Mouse (Mus musculus): ENCODE results near the gene Rmnd1. TPM values are rescaled to one million over a fixed set of nuclear protein-coding genes. Genes with fewer than 3 reads are reported as not detected.

The Rmnd1 gene
- polyA plus RNA-seq, 1 experiment from 2014 or later, result 48.9 TPM

DNA sequence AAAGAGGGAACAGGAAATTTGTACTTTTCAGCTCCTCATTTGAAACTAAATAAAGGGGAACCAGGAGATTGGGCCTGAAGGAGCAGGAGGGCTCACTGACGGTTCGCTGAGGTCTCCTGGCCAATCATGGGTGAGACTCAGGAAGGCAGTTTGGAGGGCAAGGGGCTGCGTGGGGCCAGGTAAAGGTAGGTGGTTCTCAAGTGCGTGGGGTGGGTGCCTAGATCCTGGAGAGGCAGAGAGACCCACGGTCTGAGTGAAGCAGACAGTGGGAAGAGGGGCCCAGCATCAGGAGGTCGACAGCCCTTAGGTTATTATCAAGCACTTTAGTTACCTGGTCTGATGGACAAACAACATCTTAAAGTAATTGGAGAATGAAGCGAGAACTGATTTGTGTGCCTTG, 57.9 kb downstream of the Rmnd1 start:
- Histone ChIP-seq H3K27me3 (replicated peaks) (no peaks in the 10 kb centered on the region), H3K9me3 (no peaks in the 10 kb centered on the region), H3K36me3 (peaks cover 27% of the 10 kb centered on the region), H3K9ac (no peak overlapping the region), H3K4me3 (no peak overlapping the region), H3K4me1 (0 out of 2 replicates have a peak, but pooled peaks cover 3% of the 10 kb centered on the region), H3K27ac (no peak overlapping the region), H3K4me2 (replicated peaks) (no peak overlapping the region)
- ATAC-seq (ENCODE audit: low FRiP score, low read depth), result no peak
- 96% methylated on average over 7 of the region's 7 CpGs for WGBS

DNA sequence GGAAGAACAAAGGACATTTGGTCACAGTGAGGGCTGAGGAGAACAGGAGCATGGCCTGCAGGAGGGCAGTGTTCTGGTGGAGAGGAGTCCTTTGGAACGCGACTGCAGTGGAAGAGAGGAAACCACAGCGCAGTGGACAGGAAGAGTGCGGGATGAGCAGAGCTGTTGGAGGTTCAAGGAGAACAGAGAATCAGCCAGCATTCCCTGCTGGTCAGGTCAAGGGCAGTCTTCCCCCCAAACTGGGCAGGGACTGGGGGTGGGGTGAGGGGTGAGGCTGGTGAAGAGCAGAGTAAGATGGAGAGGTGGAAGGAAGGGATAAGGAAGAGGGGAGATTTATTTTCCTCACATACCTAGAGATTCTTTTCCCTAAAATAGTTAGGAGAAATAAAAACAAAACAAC, 58.6 kb downstream of the Rmnd1 start:
- ATAC-seq (ENCODE audit: low FRiP score, low read depth), result no peak
- Histone ChIP-seq H3K4me3 (no peak overlapping the region), H3K4me1 (0 out of 2 replicates have a peak, but pooled peaks cover 3% of the 10 kb centered on the region), H3K36me3 (peaks cover 34% of the 10 kb centered on the region), H3K27me3 (replicated peaks) (no peaks in the 10 kb centered on the region), H3K4me2 (replicated peaks) (no peak overlapping the region), H3K9me3 (no peaks in the 10 kb centered on the region), H3K9ac (no peak overlapping the region), H3K27ac (no peak overlapping the region)
- WGBS, result 81% methylated on average over 4 of the region's 4 CpGs

DNA sequence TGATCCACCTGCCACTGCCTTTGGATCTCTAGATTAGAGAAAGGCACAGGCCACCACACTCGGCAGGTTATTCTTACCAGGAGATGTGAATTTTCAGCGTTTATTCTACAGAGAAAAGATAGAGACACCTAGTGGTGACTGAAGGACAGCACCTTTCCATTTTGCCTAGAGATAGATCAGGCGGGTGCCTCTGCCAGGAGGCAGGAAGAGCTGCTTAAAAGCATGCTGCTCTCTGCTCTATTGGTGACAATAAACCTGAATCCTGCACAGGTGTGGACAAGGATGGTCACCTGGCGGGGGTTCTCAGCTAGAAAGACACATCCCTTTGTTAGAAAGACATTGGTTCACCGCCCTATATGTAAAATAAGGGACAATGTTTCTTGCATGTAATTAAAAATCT, 60.2 kb downstream of the Rmnd1 start:
- Histone ChIP-seq H3K27me3 (replicated peaks) (no peaks in the 10 kb centered on the region), H3K4me2 (replicated peaks) (no peak overlapping the region), H3K36me3 (peaks cover 46% of the 10 kb centered on the region), H3K4me3 (no peak overlapping the region), H3K27ac (no peak overlapping the region), H3K4me1 (0 out of 2 replicates have a peak, but pooled peaks cover 3% of the 10 kb centered on the region), H3K9me3 (no peaks in the 10 kb centered on the region), H3K9ac (no peak overlapping the region)
- peak; percentile 58; the same call in 1 of the 2 replicates for ATAC-seq (ENCODE audit: low FRiP score, low read depth)
- WGBS, result 52% methylated on average over 5 of the region's 5 CpGs

DNA sequence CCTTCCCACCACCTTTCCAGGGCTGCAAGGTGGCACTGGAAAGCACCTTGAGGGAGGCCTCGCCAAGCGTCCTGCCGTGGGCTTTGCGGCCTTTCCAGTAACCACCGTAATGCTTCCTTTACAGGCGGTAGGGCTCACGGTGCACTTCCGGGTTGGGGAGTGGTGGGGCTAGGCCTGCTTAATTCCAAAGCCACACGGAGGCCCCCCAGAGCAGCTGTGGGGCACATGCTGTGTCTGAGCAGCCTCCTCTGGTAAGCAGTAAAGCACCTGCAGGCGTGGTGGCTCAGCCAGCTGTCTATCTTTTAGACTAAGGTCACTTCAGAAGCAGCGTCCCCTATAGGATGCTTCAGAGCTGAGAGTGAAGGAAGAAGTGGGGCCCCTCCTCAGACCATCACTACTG, 62.1 kb downstream of the Rmnd1 start:
- Histone ChIP-seq H3K4me2 (replicated peaks) (no peak overlapping the region), H3K9me3 (no peaks in the 10 kb centered on the region), H3K36me3 (peaks cover 59% of the 10 kb centered on the region), H3K4me1 (0 out of 2 replicates have a peak, but pooled peaks cover 3% of the 10 kb centered on the region), H3K27ac (no peak overlapping the region), H3K27me3 (replicated peaks) (no peaks in the 10 kb centered on the region), H3K4me3 (no peak overlapping the region), H3K9ac (no peak overlapping the region)
- no peak for ATAC-seq (ENCODE audit: low FRiP score, low read depth)
- 95% methylated on average over 11 of the region's 11 CpGs for WGBS

DNA sequence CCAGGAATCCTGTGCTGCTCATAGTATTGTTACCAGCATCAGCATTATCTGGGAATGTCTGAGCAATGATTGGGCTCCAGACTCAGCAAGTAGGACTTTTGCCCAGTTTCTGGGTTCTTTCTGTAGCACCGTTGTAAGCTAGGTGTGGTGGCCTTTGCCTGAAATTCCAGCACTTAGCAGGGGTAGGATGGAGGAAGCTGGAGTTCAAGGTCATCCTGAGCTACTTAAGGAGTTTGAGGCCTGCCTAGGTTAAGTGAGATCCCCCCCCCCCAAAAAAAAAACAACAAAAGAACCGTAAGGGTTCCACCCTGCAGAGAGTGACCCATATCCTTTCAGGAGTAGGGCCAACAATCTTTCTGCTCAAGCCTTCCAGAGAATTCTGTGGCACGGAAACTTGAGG, 67.6 kb downstream of the Rmnd1 start:
- no peaks in the 10 kb centered on the region for H3K4me1 ChIP-seq
- no peak for ATAC-seq (ENCODE audit: low FRiP score, low read depth)
- H3K9me3 ChIP-seq, result no peaks in the 10 kb centered on the region
- 91% methylated on average over 3 of the region's 3 CpGs for WGBS
- no peaks in the 10 kb centered on the region for H3K27me3 ChIP-seq (replicated peaks)
- H3K36me3 ChIP-seq, result peaks cover 35% of the 10 kb centered on the region
- no peak overlapping the region for H3K4me2 ChIP-seq (replicated peaks)
- H3K4me3 ChIP-seq, result no peak overlapping the region
- H3K9ac ChIP-seq, result no peak overlapping the region
- no peak overlapping the region for H3K27ac ChIP-seq

DNA sequence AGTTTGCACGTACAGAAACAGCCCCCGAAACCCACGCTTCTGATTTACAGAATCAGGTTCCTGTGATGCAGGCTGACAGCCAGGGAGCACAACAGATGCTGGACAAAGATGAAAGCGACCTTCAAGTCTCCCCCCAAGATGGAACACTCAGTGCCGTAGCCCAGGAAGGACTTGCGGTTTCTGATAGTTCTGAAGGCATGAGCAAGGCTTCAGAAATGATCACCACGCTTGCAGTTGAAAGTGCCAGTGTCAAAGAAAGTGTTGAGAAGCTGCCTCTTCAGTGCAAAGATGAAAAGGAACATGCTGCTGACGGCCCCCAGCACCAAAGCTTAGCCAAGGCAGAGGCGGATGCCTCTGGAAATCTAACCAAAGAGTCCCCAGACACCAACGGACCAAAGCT, 74.8 kb downstream of the Rmnd1 start:
- Histone ChIP-seq H3K9ac (no peak overlapping the region), H3K4me1 (no peaks in the 10 kb centered on the region), H3K27me3 (replicated peaks) (no peaks in the 10 kb centered on the region), H3K36me3 (peaks cover 54% of the 10 kb centered on the region), H3K4me2 (replicated peaks) (no peak overlapping the region), H3K9me3 (no peaks in the 10 kb centered on the region), H3K4me3 (no peak overlapping the region), H3K27ac (no peak overlapping the region)
- ATAC-seq (ENCODE audit: low FRiP score, low read depth), result no peak
- WGBS, result 93% methylated on average over 10 of the region's 10 CpGs

DNA sequence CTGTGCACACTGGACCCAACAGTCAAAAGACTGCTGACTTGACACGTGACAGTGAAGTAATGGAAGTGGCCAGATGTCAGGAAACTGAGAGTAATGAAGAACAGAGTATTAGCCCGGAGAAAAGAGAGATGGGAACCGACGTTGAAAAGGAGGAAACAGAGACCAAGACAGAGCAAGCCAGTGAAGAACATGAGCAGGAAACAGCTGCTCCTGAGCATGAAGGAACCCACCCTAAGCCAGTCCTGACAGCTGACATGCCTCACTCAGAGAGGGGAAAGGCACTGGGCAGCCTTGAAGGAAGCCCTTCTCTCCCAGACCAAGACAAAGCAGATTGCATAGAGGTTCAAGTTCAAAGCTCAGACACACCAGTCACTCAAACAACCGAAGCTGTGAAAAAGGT, 75.5 kb downstream of the Rmnd1 start:
- no peak overlapping the region for H3K27ac ChIP-seq

DNA sequence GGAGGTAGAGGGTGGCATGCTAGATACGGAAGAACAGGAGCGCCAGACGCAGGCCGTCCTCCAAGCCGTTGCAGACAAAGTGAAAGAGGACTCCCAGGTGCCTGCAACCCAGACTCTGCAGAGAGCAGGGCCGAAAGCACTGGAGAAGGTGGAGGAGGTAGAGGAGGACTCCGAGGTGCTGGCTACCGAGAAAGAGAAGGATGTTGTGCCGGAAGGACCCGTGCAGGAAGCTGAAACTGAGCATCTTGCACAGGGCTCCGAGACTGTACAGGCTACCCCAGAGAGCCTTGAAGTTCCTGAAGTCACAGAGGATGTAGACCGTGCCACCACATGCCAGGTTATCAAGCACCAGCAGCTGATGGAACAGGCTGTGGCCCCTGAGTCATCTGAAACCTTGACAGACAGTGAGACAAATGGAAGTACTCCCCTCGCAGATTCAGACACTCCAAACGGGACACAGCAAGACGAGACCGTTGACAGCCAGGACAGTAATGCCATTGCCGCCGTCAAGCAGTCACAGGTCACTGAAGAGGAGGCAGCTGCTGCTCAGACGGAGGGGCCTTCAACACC, 76.2 kb downstream of the Rmnd1 start:
- Histone ChIP-seq H3K36me3 (peaks cover 54% of the 10 kb centered on the region), H3K9me3 (no peaks in the 10 kb centered on the region), H3K4me1 (no peaks in the 10 kb centered on the region), H3K4me2 (replicated peaks) (no peak overlapping the region), H3K27me3 (replicated peaks) (no peaks in the 10 kb centered on the region), H3K4me3 (no peak overlapping the region), H3K27ac (no peak overlapping the region), H3K9ac (no peak overlapping the region)
- ATAC-seq (ENCODE audit: low FRiP score, low read depth), result no peak
- 90% methylated on average over 19 of the region's 19 CpGs for WGBS

More for the DNA sequence above, 75.5 kb downstream of the Rmnd1 start:
- WGBS, result 95% methylated on average over 5 of the region's 5 CpGs
- no peaks in the 10 kb centered on the region for H3K9me3 ChIP-seq
- H3K4me3 ChIP-seq, result no peak overlapping the region
- no peak overlapping the region for H3K9ac ChIP-seq
- H3K4me2 ChIP-seq (replicated peaks), result no peak overlapping the region
- no peak for ATAC-seq (ENCODE audit: low FRiP score, low read depth)
- peaks cover 54% of the 10 kb centered on the region for H3K36me3 ChIP-seq
- H3K4me1 ChIP-seq, result no peaks in the 10 kb centered on the region
- no peaks in the 10 kb centered on the region for H3K27me3 ChIP-seq (replicated peaks)

DNA sequence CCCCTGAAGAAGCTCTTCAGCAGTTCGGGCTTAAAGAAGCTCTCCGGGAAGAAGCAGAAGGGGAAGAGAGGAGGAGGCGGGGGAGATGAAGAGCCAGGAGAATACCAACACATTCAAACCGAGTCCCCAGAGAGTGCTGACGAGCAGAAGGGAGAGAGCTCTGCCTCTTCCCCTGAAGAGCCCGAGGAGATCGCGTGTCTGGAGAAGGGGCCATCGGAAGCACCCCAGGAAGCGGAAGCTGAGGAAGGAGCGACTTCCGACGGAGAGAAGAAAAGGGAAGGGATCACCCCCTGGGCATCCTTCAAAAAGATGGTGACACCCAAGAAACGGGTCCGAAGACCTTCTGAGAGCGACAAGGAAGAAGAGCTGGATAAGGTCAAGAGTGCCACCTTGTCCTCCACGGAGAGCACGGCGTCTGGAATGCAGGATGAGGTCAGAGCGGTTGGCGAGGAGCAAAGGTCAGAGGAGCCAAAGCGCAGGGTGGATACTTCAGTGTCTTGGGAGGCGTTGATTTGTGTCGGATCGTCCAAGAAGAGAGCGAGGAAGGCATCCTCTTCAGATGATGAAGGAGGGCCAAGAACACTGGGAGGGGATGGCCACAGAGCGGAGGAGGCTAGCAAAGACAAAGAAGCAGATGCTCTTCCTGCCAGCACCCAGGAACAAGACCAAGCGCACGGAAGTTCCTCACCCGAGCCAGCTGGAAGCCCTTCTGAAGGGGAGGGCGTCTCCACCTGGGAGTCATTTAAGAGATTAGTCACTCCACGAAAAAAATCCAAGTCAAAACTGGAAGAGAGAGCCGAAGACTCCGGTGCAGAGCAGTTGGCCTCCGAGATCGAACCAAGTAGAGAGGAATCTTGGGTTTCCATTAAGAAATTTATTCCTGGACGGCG, 77.6 kb downstream of the Rmnd1 start:
- H3K9ac ChIP-seq, result no peak overlapping the region
- no peaks in the 10 kb centered on the region for H3K4me1 ChIP-seq
- H3K9me3 ChIP-seq, result no peaks in the 10 kb centered on the region
- H3K27me3 ChIP-seq (replicated peaks), result no peaks in the 10 kb centered on the region
- no peak overlapping the region for H3K27ac ChIP-seq
- no peak overlapping the region for H3K4me2 ChIP-seq (replicated peaks)
- 94% methylated on average over 38 of the region's 38 CpGs for WGBS
- H3K36me3 ChIP-seq, result peaks cover 54% of the 10 kb centered on the region
- no peak overlapping the region for H3K4me3 ChIP-seq
- ATAC-seq (ENCODE audit: low FRiP score, low read depth), result no peak

Other genes with a start within 250 kb of the Rmnd1 start
- 81.2 and 94.2 TPM in 2 replicates for gene Akap12, start 166.0 kb downstream of the Rmnd1 start, polyA plus RNA-seq (2016; fragmentation: Nextera tagmentation; extraction: Ambion mirVana)
- gene Zbtb2, start 44.3 kb downstream of the Rmnd1 start, polyA plus RNA-seq (2016; fragmentation: Nextera tagmentation; extraction: Ambion mirVana), result 19.6 and 20.1 TPM in 2 replicates
- 20.5 and 21.2 TPM in 2 replicates for gene Armt1, start 79 bp upstream of the Rmnd1 start, polyA plus RNA-seq (2016; fragmentation: Nextera tagmentation; extraction: Ambion mirVana)
- 0.05 TPM in 1 of 2 replicates, not detected in the other for gene Ccdc170, start 50.1 kb upstream of the Rmnd1 start, polyA plus RNA-seq (2016; fragmentation: Nextera tagmentation; extraction: Ambion mirVana)
- 0.09 and 0.30 TPM in 2 replicates for gene Esr1, start 179.2 kb upstream of the Rmnd1 start, polyA plus RNA-seq (2016; fragmentation: Nextera tagmentation; extraction: Ambion mirVana)